Mouse (Mus musculus) layer of hippocampus, adult 8-10 months (tissue): ENCODE data around the gene Cisd1. TPM values are rescaled to one million over a fixed set of nuclear protein-coding genes. Genes with fewer than 3 reads are reported as not detected.

Experiments used
- total RNA-seq, 4 experiments: library from RNA; stranded (reverse); gene quantifications; 2 replicates each; pipeline ENCODE4 v1.2.4; 2022

Gene Cisd1
- total RNA-seq, 4 experiments from 2014 or later: 117 to 140 (median 130) TPM

Other genes starting within 250 kb of the Cisd1 start
- 1 to 10 TPM; 4.8 to 7.1 (median 5.3) TPM for gene Bicc1, start 185.3 kb downstream of the Cisd1 start, total RNA-seq
- gene Tfam, start 106.7 kb downstream of the Cisd1 start, total RNA-seq: 10 to 100 TPM; 40.2 to 54.4 (median 44.8) TPM
- gene Ube2d1, start 59.7 kb downstream of the Cisd1 start, total RNA-seq: 10 to 100 TPM; 48.3 to 51.1 (median 49.1) TPM
- 10 to 100 TPM; 35.0 to 41.8 (median 37.4) TPM for gene Ipmk, start 2.8 kb upstream of the Cisd1 start, total RNA-seq